Mouse (Mus musculus): ENCODE results near the gene Dnase1l1.

Gene Dnase1l1

DNA sequence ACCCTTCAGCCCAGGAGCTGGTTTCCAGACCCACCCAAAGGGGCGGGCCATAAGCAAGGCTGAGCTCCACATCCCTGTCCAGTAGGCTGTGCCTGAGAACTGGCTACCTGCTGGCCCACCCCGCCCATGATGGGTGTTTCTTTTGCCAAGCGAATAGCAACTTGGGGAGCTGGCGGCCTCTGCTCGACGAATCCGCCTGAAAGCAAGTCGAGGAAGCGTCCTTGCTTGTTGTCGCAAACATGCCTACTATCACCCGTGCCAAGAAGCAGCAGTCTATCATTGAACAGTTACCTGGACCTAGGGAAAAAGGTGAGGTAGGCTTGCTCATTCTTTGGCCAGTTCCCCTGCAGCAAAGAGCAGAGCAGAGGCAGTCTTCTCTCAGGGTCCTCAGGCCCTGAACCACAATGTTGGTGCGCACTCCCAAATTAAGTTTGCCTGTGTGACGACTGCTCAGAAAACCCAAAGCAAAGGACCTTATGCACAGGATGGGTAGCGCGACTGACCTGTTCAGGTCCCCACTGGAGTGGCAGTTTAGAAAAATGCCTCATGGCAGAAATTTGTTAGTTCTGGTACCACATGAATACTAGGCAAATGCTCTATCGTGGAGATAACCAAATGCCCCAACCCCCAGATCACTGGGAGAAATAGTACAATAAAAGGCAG lies at the start of gene Dnase1l1, which contains the start of gene Taz:
TSS of gene Dnase1l1 (minus strand) at position 606 of the 663 bp plus-strand sequence.
TSS of gene Taz (plus strand) at position 181 of the 663 bp plus-strand sequence.
- peak; percentile 80 for DNase-seq (ENCODE audit: low spot score)

GRCm38 (mm10) chrX:74330166-74330930 lies 48.2 kb upstream of the Dnase1l1 start:
- DNase-seq (ENCODE audit: low spot score) = no peak

DNA sequence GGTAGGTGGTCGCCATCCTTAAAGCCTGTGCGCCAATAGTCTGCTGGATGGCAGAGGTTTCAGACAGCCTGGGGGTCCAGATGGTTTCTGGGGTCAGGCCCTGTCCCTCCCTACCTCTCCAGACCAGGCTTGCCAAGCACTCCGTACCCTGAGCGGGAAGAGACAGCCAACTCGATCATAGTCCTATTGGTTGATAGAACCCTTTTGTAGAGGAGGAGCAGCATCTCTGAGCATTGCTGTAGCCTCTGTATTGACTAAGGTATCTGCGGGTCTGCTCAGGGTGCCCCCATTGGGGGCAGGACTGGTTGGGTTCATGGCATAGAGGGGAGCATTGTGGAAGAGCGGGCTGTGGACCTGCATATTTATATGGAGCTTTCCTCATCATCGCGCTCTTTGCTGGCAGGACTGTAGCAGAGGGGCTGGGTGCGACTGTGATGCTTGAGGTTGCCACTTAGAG lies 47.1 kb upstream of the Dnase1l1 start:
- DNase-seq (ENCODE audit: low spot score) = no peak

- DNase-seq (ENCODE audit: low spot score) = peak; percentile 55
Measured at GRCm38 (mm10) chrX:74328725-74329161, 46.6 kb upstream of the Dnase1l1 start, which contains the start of gene Plxna3. Gene Plxna3, plus strand, starts transcription at chrX:74329066.

DNA sequence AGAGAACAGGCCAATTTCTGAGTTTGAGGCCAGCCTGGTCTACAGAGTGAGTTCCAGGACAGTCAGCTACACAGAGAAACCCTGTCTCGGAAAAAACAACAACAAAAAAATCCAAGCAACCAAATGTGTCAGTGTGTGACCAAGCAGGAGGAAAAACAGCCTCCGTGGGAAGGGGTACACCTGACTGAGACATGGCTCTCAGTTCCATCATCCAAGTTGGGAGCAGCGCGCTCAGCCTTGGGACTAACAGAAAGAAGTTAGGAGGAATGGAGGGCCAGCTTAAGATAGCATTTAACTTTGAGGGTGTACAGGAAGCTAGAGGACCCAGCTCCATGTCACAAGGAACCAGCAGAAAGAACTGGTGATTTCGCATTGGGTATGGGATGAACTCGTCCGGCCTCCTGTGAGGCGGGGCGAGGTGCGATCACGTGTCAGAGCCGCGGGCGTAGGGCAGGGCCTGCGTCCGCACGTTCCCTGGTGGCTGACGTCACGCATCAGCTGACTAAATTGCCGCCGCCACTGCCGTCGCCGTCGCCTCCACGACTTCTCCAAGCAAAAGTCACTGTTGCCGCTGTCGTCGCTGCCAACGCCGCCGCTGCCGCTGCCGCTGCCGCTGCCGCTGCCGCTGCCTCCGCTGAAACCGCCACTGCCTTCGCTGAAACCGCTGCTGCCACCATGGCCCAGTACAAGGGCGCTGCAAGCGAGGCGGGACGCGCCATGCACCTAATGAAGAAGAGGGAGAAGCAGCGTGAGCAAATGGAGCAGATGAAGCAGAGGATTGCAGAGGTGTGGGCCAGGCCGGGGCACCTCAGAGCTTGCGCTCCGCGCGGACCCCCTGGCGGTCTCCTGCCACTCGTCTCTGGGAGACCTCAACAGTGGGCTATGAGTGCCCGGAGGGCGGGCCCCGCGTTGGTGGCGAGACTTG lies 30.7 kb upstream of the Dnase1l1 start, which contains the start of gene Fam50a:
TSS of gene Fam50a (plus strand) at position 494 of the 925 bp plus-strand sequence.
- DNase-seq (ENCODE audit: low spot score) = peak; percentile 78

DNA sequence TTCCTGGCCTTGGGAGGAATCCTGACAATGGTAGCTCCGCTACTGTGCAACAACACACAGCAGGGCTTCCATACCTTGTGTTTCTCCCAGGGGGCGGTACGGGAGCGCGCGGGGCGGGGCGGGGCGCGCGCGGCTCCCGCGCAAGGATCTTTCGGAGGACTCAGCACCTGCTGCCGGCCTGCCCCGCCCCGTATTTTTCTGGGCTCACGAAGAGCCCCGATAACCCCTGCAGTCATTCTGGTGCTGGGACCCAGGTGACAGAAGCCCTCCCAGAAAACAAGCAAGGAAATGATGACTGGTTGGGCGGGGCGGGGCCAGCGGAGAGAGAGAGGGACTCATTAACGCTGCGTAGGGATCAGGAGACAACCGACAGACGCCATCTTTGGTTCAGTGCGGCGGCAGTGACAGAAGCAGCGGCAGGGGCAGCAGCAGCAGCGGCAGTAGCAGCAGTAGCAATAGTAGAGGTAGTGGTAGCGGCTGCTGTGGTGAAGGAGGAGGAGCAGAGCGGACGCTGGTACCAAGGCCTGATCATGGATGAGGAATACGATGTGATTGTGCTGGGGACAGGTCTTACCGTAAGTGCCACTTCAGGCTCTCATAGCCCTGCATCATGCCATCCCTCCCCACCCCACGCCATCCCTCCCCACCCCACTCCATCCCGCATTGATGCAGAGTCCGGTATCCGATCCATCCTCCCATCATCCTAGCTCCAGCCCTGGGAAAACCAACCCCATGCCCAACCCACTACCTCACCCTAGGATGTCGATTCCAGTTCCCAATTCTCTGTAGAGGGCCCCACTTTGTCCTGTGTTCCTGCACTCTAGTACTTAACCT lies 22.9 kb upstream of the Dnase1l1 start, which contains the start of gene Gdi1:
TSS of gene Gdi1 (plus strand) at position 132 of the 834 bp plus-strand sequence.
- DNase-seq (ENCODE audit: low spot score) = peak; percentile 71

GRCm38 (mm10) chrX:74299721-74300120 lies 17.6 kb upstream of the Dnase1l1 start:
- DNase-seq (ENCODE audit: low spot score) = no peak

DNA sequence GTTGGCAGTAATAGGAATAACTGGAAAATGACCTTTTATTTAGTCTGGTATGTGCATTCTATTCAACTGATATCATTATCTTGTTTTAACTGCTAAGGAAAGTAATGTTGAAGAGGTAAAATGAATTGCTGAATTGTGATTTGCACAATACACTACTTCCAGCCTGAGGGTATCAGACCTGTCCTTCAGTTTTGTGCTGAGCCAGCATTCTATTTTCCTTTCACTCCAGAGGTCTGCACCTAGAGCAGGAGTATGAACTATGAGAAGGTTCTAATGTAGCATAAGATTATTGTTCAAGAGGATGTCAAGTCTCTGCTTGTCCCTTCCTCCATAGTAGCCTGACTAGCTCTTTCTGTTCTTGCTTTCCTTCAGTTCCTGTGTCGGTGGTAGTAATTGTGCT lies 16.2 kb upstream of the Dnase1l1 start:
- DNase-seq (ENCODE audit: low spot score) = no peak

- DNase-seq (ENCODE audit: low spot score) = peak; percentile 90
Measured at GRCm38 (mm10) chrX:74296538-74297448, 14.7 kb upstream of the Dnase1l1 start, which contains the start of gene Atp6ap1. Gene Atp6ap1, plus strand, starts transcription at chrX:74297097.

GRCm38 (mm10) chrX:74293431-74293830 lies 11.3 kb upstream of the Dnase1l1 start:
- DNase-seq (ENCODE audit: low spot score) = no peak

DNA sequence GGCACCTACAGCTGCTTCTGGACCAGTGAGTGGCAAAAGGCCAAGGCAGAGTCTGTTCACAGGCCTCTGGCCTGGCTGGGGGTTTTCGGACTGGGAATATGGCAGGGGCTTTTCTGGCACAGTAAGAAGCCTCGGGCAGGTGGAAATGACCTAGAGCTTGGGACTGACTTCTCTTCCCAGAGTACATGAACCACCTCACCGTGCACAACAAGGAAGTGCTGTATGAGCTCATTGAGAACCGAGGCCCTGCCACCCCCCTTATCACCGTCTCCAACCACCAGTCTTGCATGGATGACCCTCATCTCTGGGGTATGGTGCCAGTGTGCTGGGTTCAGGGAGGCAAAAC lies 928 bp upstream of the Dnase1l1 start:
- DNase-seq (ENCODE audit: low spot score) = no peak

DNA sequence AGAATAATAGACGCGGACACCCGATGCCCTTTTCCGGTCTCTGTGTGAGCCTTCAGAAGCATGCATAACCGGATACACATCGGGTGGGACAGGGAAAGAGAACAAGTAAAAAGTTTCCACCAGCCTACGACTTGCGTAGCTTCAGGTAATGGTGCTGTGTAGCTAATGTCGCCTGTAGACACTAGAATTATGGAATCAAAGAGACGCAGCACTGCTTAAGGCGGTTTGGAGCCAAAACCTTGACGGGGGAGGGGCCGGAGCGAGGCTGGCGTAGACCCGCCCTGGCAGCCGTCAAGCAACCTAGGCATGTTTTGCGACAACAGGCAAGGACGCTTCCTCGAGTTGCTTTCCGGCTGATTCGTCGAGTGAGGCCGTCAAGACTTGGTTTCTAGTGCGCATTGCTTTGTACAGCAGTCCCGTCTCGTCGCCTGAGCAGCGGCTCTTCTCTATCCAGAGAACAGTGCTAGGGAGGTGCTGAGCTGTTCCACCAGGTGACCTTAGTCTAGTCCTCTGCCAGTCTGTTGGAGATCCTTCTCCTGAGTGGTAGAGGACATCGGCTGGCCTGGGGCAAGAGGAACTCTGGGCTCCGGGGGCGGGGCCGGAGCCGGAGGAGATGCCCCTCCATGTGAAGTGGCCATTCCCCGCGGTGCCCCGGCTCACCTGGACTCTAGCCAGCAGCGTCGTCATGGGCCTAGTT lies 406 bp upstream of the Dnase1l1 start:
- DNase-seq (ENCODE audit: low spot score) = peak; percentile 77

GRCm38 (mm10) chrX:74281041-74281731 lies 951 bp downstream of the Dnase1l1 start:
- no peak for DNase-seq (ENCODE audit: low spot score)

DNA sequence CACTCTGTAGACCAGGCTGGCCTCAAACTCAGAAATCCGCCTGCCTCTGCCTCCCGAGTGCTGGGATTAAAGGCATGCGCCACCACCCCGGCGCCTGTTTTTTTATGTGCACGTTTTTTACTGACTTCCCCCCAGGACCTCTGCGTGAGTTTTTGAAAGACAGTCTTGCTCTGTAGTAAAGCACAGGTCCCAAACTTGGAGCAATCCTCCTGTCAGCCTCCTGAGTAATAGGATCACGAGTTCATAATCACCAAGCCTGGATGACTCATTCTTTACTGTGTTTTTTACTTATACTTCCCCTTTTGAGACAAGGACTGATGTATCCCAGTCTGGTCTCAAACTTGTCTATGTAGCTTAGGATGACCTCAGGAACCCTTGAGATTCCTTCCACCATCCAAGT lies 4.2 kb downstream of the Dnase1l1 start:
- DNase-seq (ENCODE audit: low spot score) = no peak

DNA sequence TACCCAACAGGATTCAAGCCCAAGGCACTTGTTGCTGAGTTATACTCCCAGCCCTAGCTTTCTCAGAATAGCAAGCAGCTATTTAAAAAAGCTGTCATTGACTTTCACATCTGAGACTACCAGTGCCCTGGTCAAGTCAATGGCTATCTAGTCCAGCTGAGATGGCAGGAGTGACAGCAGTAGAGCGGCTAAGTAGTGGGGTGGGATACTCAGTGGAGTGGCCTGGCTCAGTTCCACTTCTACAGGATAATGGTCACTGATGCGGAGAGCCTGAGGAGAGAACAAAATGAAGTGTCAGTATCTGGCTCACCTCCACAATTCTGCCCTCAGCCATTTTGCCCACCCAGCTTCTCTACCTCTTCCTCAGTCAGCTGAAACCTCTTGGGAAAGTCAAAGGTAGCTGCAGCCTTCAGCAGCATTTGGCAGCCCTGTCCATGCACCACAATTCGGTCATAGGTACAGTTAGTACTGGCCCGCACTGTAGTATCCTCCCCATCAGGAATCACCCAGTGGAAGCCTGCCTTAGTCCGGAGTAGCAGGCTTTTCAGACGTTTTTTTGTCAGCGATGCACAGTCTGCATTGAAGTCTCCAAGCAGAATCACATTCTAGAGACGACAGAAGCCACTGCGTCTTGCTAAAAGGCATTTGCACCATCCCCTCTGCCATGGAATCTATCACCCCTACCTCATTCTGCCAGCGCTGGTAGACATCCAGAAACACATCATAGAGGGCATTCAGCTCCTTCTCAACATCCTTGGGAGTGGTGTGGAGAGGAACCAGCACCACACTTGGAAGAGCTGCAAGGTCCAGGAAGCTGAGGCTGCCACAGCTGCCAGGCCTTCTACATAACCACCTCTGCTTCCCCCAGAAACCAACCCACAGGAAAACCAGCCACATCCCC lies 8.5 kb downstream of the Dnase1l1 start:
- DNase-seq (ENCODE audit: low spot score) = no peak

DNA sequence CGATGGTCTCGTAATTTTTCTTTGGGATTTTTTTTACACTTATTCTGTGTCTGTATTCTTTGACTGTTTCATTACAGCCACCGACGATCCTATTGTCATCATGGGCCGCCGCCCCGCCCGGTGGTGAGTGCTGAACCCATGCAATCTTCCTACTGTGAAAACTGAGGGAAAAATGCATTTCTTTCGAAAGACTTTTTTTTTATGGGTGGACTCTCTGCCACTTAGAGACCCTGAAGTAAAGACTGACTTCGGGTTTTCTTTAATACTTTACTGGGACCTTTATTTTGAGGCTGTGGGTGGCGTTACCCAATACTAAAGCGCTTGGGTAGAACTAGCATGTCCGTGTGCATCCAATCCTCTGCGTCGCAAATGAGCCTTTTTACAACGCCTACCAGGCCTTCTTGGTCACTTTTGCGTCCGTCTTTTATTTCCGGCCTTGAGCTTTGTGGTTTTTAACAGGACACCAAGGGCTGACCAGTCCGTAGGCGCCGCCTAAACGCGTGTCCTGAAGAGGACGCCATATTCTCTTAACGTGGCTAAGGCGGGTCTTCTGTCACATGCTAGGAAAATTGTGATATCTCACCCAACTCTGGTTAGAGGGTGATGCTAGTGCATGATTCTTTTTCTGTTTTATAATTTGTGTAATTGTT lies 11.1 kb downstream of the Dnase1l1 start:
- DNase-seq (ENCODE audit: low spot score) = no peak
